Mouse (Mus musculus) kidney, postnatal 14 days (tissue): ENCODE measurements around the gene Sec61b.

ENCODE experiments used
- DNase-seq: peaks from one replicate; pipeline ENCODE4 v3.0.0; 2022; ENCODE audit warnings: mixed read lengths

The Sec61b gene

GRCm38 (mm10) chr4:47491243-47491642 lies 16.8 kb downstream of the Sec61b start:
- DNase-seq, result no peak

- DNase-seq, result no peak
Observed at GRCm38 (mm10) chr4:47492311-47493086, 18.0 kb downstream of the Sec61b start.

GRCm38 (mm10) chr4:47493456-47493855 lies 19.0 kb downstream of the Sec61b start:
- DNase-seq, result no peak

- no peak for DNase-seq
Observed at GRCm38 (mm10) chr4:47494137-47494536, 19.7 kb downstream of the Sec61b start.

- DNase-seq, result no peak
Observed at GRCm38 (mm10) chr4:47494686-47495085, 20.2 kb downstream of the Sec61b start.

GRCm38 (mm10) chr4:47497811-47498385 lies 23.4 kb downstream of the Sec61b start:
- no peak for DNase-seq

GRCm38 (mm10) chr4:47499121-47499545 lies 24.7 kb downstream of the Sec61b start:
- no peak for DNase-seq

GRCm38 (mm10) chr4:47502546-47502971 lies 28.1 kb downstream of the Sec61b start:
- DNase-seq, result peak; percentile 52

GRCm38 (mm10) chr4:47503045-47503444 lies 28.6 kb downstream of the Sec61b start:
- DNase-seq, result no peak

- no peak for DNase-seq
Observed at GRCm38 (mm10) chr4:47504841-47505517, 30.5 kb downstream of the Sec61b start.

GRCm38 (mm10) chr4:47518551-47519181 lies 44.2 kb downstream of the Sec61b start:
- no peak for DNase-seq

- no peak for DNase-seq
Observed at GRCm38 (mm10) chr4:47520076-47520475, 45.6 kb downstream of the Sec61b start.

GRCm38 (mm10) chr4:47521884-47522605 lies 47.6 kb downstream of the Sec61b start:
- peak; percentile 28 for DNase-seq

GRCm38 (mm10) chr4:47529866-47530265 lies 55.4 kb downstream of the Sec61b start:
- DNase-seq, result no peak
